Mouse (Mus musculus) adrenal gland, adult 2 months (tissue): ENCODE measurements around the gene Pdcl. TPM values are rescaled to one million over a fixed set of nuclear protein-coding genes. Genes with fewer than 3 reads are reported as not detected.

Experiments
- DNase-seq: peaks from one replicate; pipeline ENCODE4 v3.0.0; 2021
- long read RNA-seq: library from polyadenylated mRNA; stranded (forward); transcript quantifications from one replicate; pipeline ENCODE4 v2.0.0, GENCODE M21; 2021
- polyA plus RNA-seq: library from polyadenylated mRNA; depleted of rRNA; stranded (reverse); fragments of >200 nt; gene quantifications from 2 replicates; pipeline ENCODE4 v1.2.3, GENCODE M21; 2012; rRNA removed
- total RNA-seq, 2 experiments: library from RNA; stranded (reverse); gene quantifications; 2 replicates each; pipeline ENCODE4 v1.2.3; 2021

The Pdcl gene
- 10 to 100 TPM; 44.3 to 47.1 TPM for total RNA-seq
- 3.4 and 4.1 TPM in 2 replicates for polyA plus RNA-seq
- long read RNA-seq, transcript Pdcl-201 (4 exons, 2,858 nt), result major isoform, 22 of 28 reads
- long read RNA-seq, partial matches to known transcripts, result 1 of 28 reads
- long read RNA-seq, other reads (novel, unspliced or antisense), result 3 of 28 reads

- DNase-seq, result peak; percentile 95
Observed at GRCm38 (mm10) chr2:37358633-37359540, at the start of gene Pdcl. TSS of gene Pdcl (minus strand) at chr2:37359332.

GRCm38 (mm10) chr2:37395539-37395938 lies 36.4 kb upstream of the Pdcl start:
- DNase-seq, result no peak

- no peak for DNase-seq
Observed at GRCm38 (mm10) chr2:37382921-37383320, 23.8 kb upstream of the Pdcl start.

GRCm38 (mm10) chr2:37380189-37380588 lies 21.1 kb upstream of the Pdcl start:
- DNase-seq, result peak; percentile 57

- DNase-seq, result no peak
Observed at GRCm38 (mm10) chr2:37376018-37376417, 16.9 kb upstream of the Pdcl start.

- no peak for DNase-seq
Observed at GRCm38 (mm10) chr2:37370651-37371050, 11.5 kb upstream of the Pdcl start.

- DNase-seq, result no peak
Observed at GRCm38 (mm10) chr2:37359908-37360307, 776 bp upstream of the Pdcl start.

- DNase-seq, result no peak
Observed at GRCm38 (mm10) chr2:37355571-37355970, 3.6 kb downstream of the Pdcl start.

- DNase-seq, result peak; percentile 25
Observed at GRCm38 (mm10) chr2:37351671-37352070, 7.5 kb downstream of the Pdcl start.

GRCm38 (mm10) chr2:37338497-37339187 lies 20.5 kb downstream of the Pdcl start:
- DNase-seq, result peak; percentile 33

- DNase-seq, result no peak
Observed at GRCm38 (mm10) chr2:37333321-37333720, 25.8 kb downstream of the Pdcl start.

- DNase-seq, result no peak
Observed at GRCm38 (mm10) chr2:37326215-37326614, 32.9 kb downstream of the Pdcl start, which contains the start of gene Olfr368. TSS of gene Olfr368 (plus strand) at chr2:37326515.

Other genes starting within 250 kb of the Pdcl start
- not detected for gene Olfr362, start 241.4 kb downstream of the Pdcl start, total RNA-seq
- gene Olfr362, start 241.4 kb downstream of the Pdcl start, polyA plus RNA-seq, result not detected in 2 replicates
- not detected for gene Olfr364-ps1, start 220.0 kb downstream of the Pdcl start, total RNA-seq
- not detected in 2 replicates for gene Olfr364-ps1, start 220.0 kb downstream of the Pdcl start, polyA plus RNA-seq
- gene Olfr365, start 171.1 kb downstream of the Pdcl start, total RNA-seq, result not detected
- not detected in 2 replicates for gene Olfr365, start 171.1 kb downstream of the Pdcl start, polyA plus RNA-seq
- gene Olfr366, start 147.8 kb downstream of the Pdcl start, total RNA-seq, result not detected
- gene Olfr366, start 147.8 kb downstream of the Pdcl start, polyA plus RNA-seq, result not detected in 2 replicates
- gene Olfr368, start 32.8 kb downstream of the Pdcl start, total RNA-seq, result not detected
- not detected in 2 replicates for gene Olfr368, start 32.8 kb downstream of the Pdcl start, polyA plus RNA-seq
- gene Rc3h2, start 63.6 kb upstream of the Pdcl start, total RNA-seq, result 10 to 100 TPM; 39.2 to 40.2 TPM
- 2.0 and 3.1 TPM in 2 replicates for gene Rc3h2, start 63.6 kb upstream of the Pdcl start, polyA plus RNA-seq
- gene Zbtb26, start 83.8 kb upstream of the Pdcl start, total RNA-seq, result 1 to 10 TPM; 7.3 to 9.7 TPM
- gene Zbtb26, start 83.8 kb upstream of the Pdcl start, polyA plus RNA-seq, result 0.63 and 0.68 TPM in 2 replicates
- gene Zbtb6, start 83.8 kb upstream of the Pdcl start, total RNA-seq, result 10 to 100 TPM; 14.3 to 15.3 TPM
- 0.64 and 1.00 TPM in 2 replicates for gene Zbtb6, start 83.8 kb upstream of the Pdcl start, polyA plus RNA-seq
- 10 to 100 TPM; 51.9 to 56.8 TPM for gene Rabgap1, start 83.9 kb upstream of the Pdcl start, total RNA-seq
- gene Rabgap1, start 83.9 kb upstream of the Pdcl start, polyA plus RNA-seq, result 4.6 and 6.4 TPM in 2 replicates
- gene Gpr21, start 157.0 kb upstream of the Pdcl start, total RNA-seq, result under 1 TPM; 0.73 to 0.98 TPM
- 0.04 TPM in 2 replicates for gene Gpr21, start 157.0 kb upstream of the Pdcl start, polyA plus RNA-seq